Mouse (Mus musculus): ENCODE data around the gene Efnb1. TPM values are rescaled to one million over a fixed set of nuclear protein-coding genes. Genes with fewer than 3 reads are reported as not detected.

The Efnb1 gene
- polyA plus RNA-seq, 1 experiment from 2014 or later = 38.3 TPM

DNA sequence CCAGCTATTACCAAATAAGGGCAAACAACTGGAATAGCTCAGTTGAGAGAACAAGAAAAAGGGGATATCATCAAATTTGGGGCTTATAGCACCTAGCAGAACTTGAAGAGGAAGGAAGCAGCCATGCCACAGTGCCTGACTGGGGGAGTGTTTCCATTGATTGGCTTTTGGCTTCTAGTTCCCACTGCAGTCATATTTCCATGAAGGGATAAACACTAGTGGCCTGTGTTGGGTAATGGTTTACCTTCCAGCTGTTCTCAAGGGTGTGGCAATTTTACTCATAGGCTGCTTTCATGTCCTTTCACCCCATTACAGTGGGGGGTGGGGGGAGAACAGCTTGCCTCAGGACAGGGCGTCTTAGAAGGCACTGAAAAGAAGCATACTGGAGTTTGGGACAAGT, 31.1 kb downstream of the Efnb1 start:
- Histone ChIP-seq H3K9me3 (ENCODE audit: control insufficient read depth, low read length) (no peaks in the 10 kb centered on the region), H3K4me1 (ENCODE audit: control insufficient read depth, insufficient read depth, low read length) (no peaks in the 10 kb centered on the region), H3K9ac (ENCODE audit: low read length) (no peak overlapping the region), H3K4me3 (ENCODE audit: low read depth, low read length) (no peak overlapping the region), H3K27ac (ENCODE audit: low read depth, low read length) (no peak overlapping the region), H3K36me3 (ENCODE audit: control insufficient read depth, insufficient read depth, low read length) (no peaks in the 10 kb centered on the region), H3K27me3 (ENCODE audit: control insufficient read depth, insufficient read depth, low read length) (peaks cover 17% of the 10 kb centered on the region), H3K4me2 (no peak overlapping the region)
- DNase-seq (ENCODE audit: low spot score, missing footprints) = peak; percentile 2
- no peak for ATAC-seq (ENCODE audit: low FRiP score)
- 74% methylated on average over 1 of the region's 1 CpGs for WGBS

DNA sequence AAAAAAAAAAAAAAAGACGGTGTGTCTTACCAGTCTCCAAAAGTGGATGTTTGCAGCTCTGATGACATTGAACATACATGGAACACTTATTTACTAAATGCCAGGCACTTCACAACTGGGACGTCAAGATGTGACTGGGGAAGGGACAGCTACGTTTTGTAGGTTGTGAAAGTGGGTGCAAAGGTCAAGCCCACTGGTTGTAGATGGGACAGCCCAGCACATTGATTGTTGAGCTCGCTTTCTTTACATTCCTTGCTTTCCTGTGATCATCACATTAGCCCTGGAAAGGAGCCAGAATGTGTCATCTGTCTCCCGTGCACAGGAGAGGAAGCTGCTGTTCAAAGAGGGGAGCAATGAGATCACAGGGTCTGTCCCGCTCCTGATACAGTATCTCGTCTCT, 31.6 kb downstream of the Efnb1 start:
- H3K9ac ChIP-seq (ENCODE audit: low read length) = no peak overlapping the region
- DNase-seq (ENCODE audit: low spot score, missing footprints) = peak; percentile 17
- peaks cover 19% of the 10 kb centered on the region for H3K27me3 ChIP-seq (ENCODE audit: control insufficient read depth, insufficient read depth, low read length)
- H3K9me3 ChIP-seq (ENCODE audit: control insufficient read depth, low read length) = no peaks in the 10 kb centered on the region
- H3K36me3 ChIP-seq (ENCODE audit: control insufficient read depth, insufficient read depth, low read length) = no peaks in the 10 kb centered on the region
- ATAC-seq (ENCODE audit: low FRiP score) = no peak
- WGBS = 67% methylated on average over 7 of the region's 7 CpGs
- H3K4me2 ChIP-seq = no peak overlapping the region
- no peak overlapping the region for H3K27ac ChIP-seq (ENCODE audit: low read depth, low read length)
- H3K4me3 ChIP-seq (ENCODE audit: low read depth, low read length) = no peak overlapping the region
- H3K4me1 ChIP-seq (ENCODE audit: control insufficient read depth, insufficient read depth, low read length) = no peaks in the 10 kb centered on the region

DNA sequence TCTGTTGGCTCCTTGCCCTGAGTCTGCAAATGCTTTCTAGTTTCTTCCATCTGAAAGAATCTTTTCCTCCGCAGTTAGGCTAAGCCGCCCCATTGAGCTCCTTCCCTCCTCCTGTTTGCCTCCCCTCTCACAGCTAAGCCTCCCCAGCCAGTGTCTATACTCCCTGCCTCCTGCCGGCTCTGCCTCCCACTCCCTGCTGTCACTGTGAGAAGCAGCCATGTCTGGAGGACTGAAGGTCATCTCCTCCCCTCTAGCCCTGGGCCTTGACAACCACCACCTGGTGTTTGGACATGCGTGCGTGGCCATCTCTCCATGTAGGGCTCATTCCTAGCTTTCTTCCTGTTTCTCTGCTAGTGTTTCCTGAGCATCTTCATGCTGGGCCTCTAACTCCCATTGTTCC, 36.4 kb downstream of the Efnb1 start:
- H3K9ac ChIP-seq (ENCODE audit: low read length) = no peak overlapping the region
- DNase-seq (ENCODE audit: low spot score, missing footprints) (no peak), ATAC-seq (ENCODE audit: low FRiP score) (no peak)
- H3K4me2 ChIP-seq = no peak overlapping the region
- 37% methylated on average over 5 of the region's 5 CpGs for WGBS
- no peak overlapping the region for H3K27ac ChIP-seq (ENCODE audit: low read depth, low read length)
- no peaks in the 10 kb centered on the region for H3K4me1 ChIP-seq (ENCODE audit: control insufficient read depth, insufficient read depth, low read length)
- no peak overlapping the region for H3K4me3 ChIP-seq (ENCODE audit: low read depth, low read length)
- no peaks in the 10 kb centered on the region for H3K36me3 ChIP-seq (ENCODE audit: control insufficient read depth, insufficient read depth, low read length)
- H3K27me3 ChIP-seq (ENCODE audit: control insufficient read depth, insufficient read depth, low read length) = peaks cover 7% of the 10 kb centered on the region
- no peaks in the 10 kb centered on the region for H3K9me3 ChIP-seq (ENCODE audit: control insufficient read depth, low read length)

DNA sequence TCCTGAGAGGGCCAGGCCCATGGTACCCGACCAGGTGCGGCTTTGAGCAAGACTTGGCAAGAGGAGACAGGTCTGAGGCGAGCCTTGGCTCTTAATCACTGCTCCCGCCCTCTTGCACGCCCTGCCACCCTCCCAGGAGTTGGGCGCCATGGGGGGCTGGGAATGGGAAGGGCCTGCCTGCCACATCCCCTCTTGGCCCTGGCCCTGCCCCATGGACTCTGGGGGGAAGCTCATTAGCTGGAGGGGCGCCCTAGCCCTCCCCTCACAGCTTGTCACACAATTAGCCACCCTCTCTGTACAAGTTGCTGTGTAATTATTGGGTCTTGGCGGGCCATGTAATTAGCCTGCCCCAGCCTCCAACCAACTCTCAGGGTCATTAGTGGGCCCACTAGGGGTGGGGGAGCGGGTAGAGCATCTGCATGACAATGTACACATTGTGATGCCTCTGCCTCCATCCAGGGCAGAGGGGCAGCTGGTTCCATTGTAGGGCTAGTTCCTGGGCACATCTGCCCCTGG, 49.2 kb downstream of the Efnb1 start:
- no peak overlapping the region for H3K4me2 ChIP-seq
- DNase-seq (ENCODE audit: low spot score, missing footprints) (peak; percentile 23), ATAC-seq (ENCODE audit: low FRiP score) (peak; percentile 50; the same call in 1 of the 2 replicates)
- H3K9me3 ChIP-seq (ENCODE audit: control insufficient read depth, low read length) = no peaks in the 10 kb centered on the region
- peaks cover 12% of the 10 kb centered on the region for H3K27me3 ChIP-seq (ENCODE audit: control insufficient read depth, insufficient read depth, low read length)
- 57% methylated on average over 9 of the region's 9 CpGs for WGBS
- H3K9ac ChIP-seq (ENCODE audit: low read length) = no peak overlapping the region
- H3K4me1 ChIP-seq (ENCODE audit: control insufficient read depth, insufficient read depth, low read length) = peaks cover 4% of the 10 kb centered on the region; the same call in 1 of the 2 replicates
- no peaks in the 10 kb centered on the region for H3K36me3 ChIP-seq (ENCODE audit: control insufficient read depth, insufficient read depth, low read length)
- no peak overlapping the region for H3K27ac ChIP-seq (ENCODE audit: low read depth, low read length)
- H3K4me3 ChIP-seq (ENCODE audit: low read depth, low read length) = no peak overlapping the region

DNA sequence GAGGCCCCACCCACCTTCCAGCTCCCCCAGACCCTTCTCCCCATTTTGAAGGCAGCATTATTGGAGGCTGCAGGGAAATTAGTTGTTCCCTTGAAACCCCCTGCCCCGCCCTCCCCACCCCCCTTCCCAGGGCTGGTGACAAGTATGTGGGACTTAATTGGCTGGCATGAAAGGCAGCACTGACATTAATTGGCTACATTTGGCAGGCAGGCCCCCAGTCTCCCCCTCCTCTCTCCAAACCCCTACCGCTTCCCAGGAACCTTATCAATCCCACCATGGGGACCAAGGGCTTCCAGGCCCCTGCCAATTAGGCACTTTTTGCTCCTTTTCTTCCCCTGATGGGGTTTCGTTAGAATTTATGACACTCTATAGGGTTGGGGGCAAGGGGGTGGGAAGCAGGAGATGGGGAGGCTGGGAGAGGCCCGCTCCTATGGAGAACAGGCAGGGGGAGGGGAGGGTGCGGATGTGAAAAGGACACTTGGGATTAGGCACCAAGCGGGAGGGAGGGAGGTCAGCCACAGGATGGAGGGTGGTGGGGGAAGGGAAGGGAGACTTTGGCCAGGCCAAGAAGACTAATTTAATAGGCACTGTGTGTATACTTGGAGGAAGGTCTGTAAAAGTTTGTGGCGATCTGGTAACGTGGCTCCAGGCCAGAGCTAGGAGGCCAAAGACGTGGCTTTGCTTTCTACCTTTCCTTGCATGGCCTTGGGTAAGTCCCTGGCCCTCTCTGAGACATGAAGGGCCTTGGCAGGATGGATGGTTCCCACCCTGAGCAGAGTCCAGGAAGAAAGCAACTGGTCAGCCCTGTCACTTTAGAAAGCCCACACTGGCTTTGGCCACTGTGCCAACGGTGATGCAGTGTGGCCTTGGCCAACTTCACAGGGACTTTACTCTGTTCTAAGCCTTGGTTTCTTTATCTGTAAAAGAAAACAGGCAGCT, 50.8 kb downstream of the Efnb1 start:
- Histone ChIP-seq H3K4me1 (ENCODE audit: control insufficient read depth, insufficient read depth, low read length) (peaks cover 4% of the 10 kb centered on the region; the same call in 1 of the 2 replicates), H3K4me3 (ENCODE audit: low read depth, low read length) (no peak overlapping the region), H3K4me2 (no peak overlapping the region), H3K9me3 (ENCODE audit: control insufficient read depth, low read length) (no peaks in the 10 kb centered on the region), H3K36me3 (ENCODE audit: control insufficient read depth, insufficient read depth, low read length) (no peaks in the 10 kb centered on the region), H3K9ac (ENCODE audit: low read length) (no peak overlapping the region), H3K27me3 (ENCODE audit: control insufficient read depth, insufficient read depth, low read length) (peaks cover 21% of the 10 kb centered on the region), H3K27ac (ENCODE audit: low read depth, low read length) (no peak overlapping the region)
- DNase-seq (ENCODE audit: low spot score, missing footprints) (peak; percentile 44), ATAC-seq (ENCODE audit: low FRiP score) (peak; percentile 67)
- 39% methylated on average over 10 of the region's 10 CpGs for WGBS

DNA sequence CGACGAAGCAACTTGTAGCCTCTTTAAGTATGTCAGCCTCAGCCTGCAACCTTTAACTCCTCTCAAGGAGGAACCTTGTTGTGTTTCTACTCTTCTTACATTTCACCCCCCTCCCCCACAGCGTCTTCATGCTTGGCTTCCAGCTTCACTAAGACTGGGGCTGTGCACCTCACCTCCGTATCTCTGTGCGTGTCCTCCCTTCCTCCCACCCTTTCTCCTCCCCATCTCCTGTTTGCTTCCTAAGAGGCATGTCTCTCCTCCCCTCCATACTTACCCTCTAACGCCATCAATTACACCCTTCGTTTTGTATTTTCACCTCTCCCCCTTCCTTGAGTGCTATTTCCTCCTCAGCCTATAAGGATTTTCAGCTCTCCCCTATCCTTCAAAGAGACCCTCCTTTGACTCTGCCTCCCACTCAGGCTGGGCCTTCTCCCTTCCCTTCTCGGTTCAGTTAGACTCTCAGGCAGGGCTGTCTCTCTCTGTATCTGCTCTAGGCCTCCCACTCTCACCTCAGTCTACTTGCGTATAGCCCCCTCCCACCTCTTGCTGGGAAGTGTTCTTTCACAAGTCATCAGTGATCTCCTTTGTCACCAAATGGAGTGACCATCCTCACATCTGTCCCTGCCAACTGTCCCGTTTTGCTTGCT, 55.6 kb downstream of the Efnb1 start:
- 72% methylated on average over 10 of the region's 10 CpGs for WGBS
- ATAC-seq (ENCODE audit: low FRiP score) = no peak
- Histone ChIP-seq H3K36me3 (ENCODE audit: control insufficient read depth, insufficient read depth, low read length) (no peaks in the 10 kb centered on the region), H3K4me2 (no peak overlapping the region), H3K27ac (ENCODE audit: low read depth, low read length) (no peak overlapping the region), H3K27me3 (ENCODE audit: control insufficient read depth, insufficient read depth, low read length) (peaks cover 21% of the 10 kb centered on the region), H3K4me1 (ENCODE audit: control insufficient read depth, insufficient read depth, low read length) (peaks cover 4% of the 10 kb centered on the region; the same call in 1 of the 2 replicates), H3K4me3 (ENCODE audit: low read depth, low read length) (no peak overlapping the region), H3K9me3 (ENCODE audit: control insufficient read depth, low read length) (no peaks in the 10 kb centered on the region), H3K9ac (ENCODE audit: low read length) (no peak overlapping the region)
- DNase-seq (ENCODE audit: low spot score, missing footprints) = peak; percentile 60

DNA sequence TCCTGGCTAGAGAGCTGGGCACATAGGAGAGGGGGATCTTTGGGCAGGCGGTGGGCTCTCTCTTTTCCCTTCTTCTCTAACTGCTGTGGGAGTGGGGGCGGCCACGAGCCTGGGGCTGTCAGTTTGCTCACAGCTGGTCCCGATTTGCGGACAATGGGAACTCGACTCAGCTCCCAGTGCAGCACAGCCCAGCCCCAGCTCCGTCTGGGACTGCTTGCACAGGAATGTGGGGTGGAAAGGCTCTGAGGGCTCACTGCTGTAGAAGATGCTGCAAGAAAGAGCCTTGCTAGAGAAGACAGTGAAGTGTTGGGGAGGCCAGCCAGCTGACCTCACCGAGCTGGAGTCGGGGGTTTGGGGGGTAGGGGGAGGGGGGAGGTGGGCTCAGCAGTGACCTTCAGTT, 61.0 kb downstream of the Efnb1 start:
- 29% methylated on average over 9 of the region's 9 CpGs for WGBS
- no peaks in the 10 kb centered on the region for H3K36me3 ChIP-seq (ENCODE audit: control insufficient read depth, insufficient read depth, low read length)
- no peak overlapping the region for H3K4me3 ChIP-seq (ENCODE audit: low read depth, low read length)
- no peak overlapping the region for H3K4me2 ChIP-seq
- H3K27me3 ChIP-seq (ENCODE audit: control insufficient read depth, insufficient read depth, low read length) = peaks cover 16% of the 10 kb centered on the region
- H3K9ac ChIP-seq (ENCODE audit: low read length) = no peak overlapping the region
- ATAC-seq (ENCODE audit: low FRiP score) = no peak
- no peak overlapping the region for H3K27ac ChIP-seq (ENCODE audit: low read depth, low read length)
- peaks cover 16% of the 10 kb centered on the region for H3K4me1 ChIP-seq (ENCODE audit: control insufficient read depth, insufficient read depth, low read length)
- H3K9me3 ChIP-seq (ENCODE audit: control insufficient read depth, low read length) = no peaks in the 10 kb centered on the region
- peak; percentile 82 for DNase-seq (ENCODE audit: low spot score, missing footprints)

DNA sequence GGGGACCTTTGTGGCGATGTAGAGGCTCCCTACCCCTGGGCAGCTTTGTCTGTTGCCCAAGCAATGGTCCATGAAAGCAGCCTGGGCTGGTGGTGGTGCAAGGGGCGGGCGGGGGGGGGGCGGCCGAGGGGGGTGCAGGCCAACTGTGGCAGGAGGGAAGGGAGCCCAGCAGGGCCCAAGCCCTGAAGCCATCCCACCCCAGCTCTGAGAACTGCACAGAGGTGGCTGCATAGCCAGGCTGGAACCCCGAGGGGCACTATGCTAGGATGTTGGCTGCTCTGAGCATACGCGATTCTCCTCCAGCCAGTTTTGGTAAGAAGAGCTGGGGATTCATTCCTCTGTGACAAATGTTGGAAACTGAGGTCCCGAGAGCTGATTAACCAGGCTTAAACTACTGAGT, 62.6 kb downstream of the Efnb1 start:
- 19% methylated on average over 9 of the region's 9 CpGs for WGBS
- no peaks in the 10 kb centered on the region for H3K9me3 ChIP-seq (ENCODE audit: control insufficient read depth, low read length)
- ATAC-seq (ENCODE audit: low FRiP score) (peak; percentile 59), DNase-seq (ENCODE audit: low spot score, missing footprints) (no peak)
- peaks cover 16% of the 10 kb centered on the region for H3K27me3 ChIP-seq (ENCODE audit: control insufficient read depth, insufficient read depth, low read length)
- no peaks in the 10 kb centered on the region for H3K36me3 ChIP-seq (ENCODE audit: control insufficient read depth, insufficient read depth, low read length)
- peaks cover 16% of the 10 kb centered on the region for H3K4me1 ChIP-seq (ENCODE audit: control insufficient read depth, insufficient read depth, low read length)
- H3K9ac ChIP-seq (ENCODE audit: low read length) = peak overlapping the region; percentile 54
- H3K27ac ChIP-seq (ENCODE audit: low read depth, low read length) = peak overlapping the region; percentile 48; the same call in 1 of the 2 replicates
- H3K4me2 ChIP-seq = peak overlapping the region; percentile 38
- H3K4me3 ChIP-seq (ENCODE audit: low read depth, low read length) = peak overlapping the region; percentile 9; the same call in 1 of the 2 replicates

Measured in midbrain, embryonic 11.5 days (tissue).